Mouse (Mus musculus) right cerebral cortex, postnatal 36 days (tissue): ENCODE results near the gene Zdhhc5.

Experiments used
- DNase-seq, 2 experiments: peaks; one replicate each; pipeline ENCODE4 v3.0.0; 2022; ENCODE audit warnings: low spot score in 2 of 2, mixed read lengths in 1 of 2

Zdhhc5 gene

GRCm38 (mm10) chr2:84647051-84647568, 67.9 kb downstream of the Zdhhc5 start:
- DNase-seq = no peak

- no peak for DNase-seq
These were observed 68.8 kb downstream of the Zdhhc5 start for GRCm38 (mm10) chr2:84646138-84646537.

- no peak for DNase-seq
These were observed 74.1 kb downstream of the Zdhhc5 start for GRCm38 (mm10) chr2:84640833-84641232.

GRCm38 (mm10) chr2:84638428-84639220, 76.4 kb downstream of the Zdhhc5 start:
- DNase-seq = no peak
